Mouse (Mus musculus): ENCODE results near the gene Dnm3. TPM values are rescaled to one million over a fixed set of nuclear protein-coding genes. Genes with fewer than 3 reads are reported as not detected.
A peak's percentile ranks its signal among the peaks of the same experiment; 100 is the strongest.

The Dnm3 gene
- total RNA-seq, 2 experiments from 2014 or later, result 101 to 106 TPM

DNA sequence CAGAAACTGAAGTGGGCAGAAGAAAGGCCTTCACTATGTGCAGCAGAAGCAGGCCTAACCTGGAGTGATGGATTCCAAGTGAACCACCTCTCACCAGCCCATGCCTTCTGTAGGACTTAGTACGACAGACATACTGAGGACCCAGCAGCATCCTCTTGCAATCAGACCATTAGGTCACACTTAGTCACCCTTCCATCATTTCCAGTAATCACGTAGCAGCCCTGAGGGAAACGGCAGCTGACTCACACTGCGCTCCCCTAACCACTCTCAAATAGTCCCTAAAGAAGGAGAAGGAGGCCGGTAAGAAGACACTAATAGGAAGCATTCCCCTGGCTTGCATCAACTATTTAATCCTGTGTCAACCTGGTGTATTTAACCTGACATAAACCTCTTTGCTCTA, 262.1 kb downstream of the Dnm3 start:
- no peak for DNase-seq (ENCODE audit: low spot score in 2 of 2)

DNA sequence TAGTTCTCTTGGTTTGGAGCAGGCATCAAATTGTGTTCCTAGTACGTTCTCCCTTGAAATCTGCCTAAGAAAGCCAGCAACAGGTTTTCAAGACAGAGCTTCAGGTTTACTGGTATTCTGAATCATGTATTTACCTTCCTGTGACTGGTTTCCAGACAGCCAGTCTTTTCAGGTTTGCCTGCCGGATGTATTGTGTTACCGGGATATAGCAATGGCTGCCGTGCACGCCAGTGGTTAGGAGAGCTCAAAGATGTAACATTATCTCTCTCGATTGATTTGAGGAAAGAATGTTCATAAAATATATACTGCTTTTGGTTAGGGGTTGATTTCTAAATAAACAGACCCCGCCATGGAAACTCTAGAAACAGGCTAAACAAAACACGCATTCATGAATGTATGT, 264.8 kb downstream of the Dnm3 start:
- DNase-seq (ENCODE audit: low spot score in 2 of 2), result no peak

DNA sequence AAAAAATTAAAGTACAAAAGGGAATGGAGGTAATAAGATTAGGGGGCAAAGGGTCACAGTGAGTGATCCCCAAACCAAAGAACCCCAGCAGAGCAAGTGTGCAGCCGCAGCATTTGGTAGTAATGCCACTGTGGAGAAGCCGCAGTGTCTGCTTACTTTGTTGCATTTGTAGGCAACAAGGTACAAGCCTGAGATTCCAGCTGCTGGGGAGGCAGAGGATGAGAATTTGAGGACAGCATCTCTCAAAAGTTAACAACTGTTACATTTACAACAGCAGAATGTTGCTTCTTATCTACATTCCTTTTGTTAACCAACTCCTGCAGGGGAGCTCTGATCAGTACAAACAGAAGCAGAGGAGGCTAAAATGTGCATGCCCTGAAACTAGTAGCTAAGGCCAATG, 267.3 kb downstream of the Dnm3 start:
- DNase-seq (ENCODE audit: low spot score in 2 of 2), result no peak

DNA sequence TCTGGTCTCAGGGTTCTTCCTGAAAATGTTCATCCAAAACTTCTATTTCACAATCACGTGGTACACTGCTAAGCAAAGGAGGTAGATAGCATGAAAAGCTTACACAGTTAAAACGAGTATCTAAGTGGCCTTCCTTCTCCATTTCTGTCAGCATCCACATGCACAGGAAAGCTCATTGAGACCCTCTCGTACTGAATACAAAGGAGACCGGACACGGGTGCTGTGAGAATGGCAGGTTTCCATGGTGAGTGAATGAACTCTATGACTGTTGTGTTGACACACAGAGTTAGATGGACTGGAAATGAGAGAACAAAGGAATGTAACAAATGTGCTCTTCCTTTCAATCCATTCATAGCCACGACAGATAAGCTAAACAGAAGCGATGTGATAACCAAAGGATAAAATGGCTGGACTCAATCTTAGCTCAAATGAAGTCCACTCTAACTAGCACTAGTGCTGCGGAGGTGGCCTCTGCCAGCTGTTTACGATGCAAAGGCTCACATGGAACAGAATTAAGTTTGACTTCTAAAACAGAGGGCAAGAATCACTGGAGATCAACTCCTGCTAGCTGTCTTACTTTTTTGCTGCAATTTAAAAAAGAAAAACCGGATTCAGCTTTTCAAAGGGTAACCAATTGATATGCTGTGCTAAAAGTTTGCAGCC, 268.2 kb downstream of the Dnm3 start:
- DNase-seq (ENCODE audit: low spot score in 2 of 2), result no peak

DNA sequence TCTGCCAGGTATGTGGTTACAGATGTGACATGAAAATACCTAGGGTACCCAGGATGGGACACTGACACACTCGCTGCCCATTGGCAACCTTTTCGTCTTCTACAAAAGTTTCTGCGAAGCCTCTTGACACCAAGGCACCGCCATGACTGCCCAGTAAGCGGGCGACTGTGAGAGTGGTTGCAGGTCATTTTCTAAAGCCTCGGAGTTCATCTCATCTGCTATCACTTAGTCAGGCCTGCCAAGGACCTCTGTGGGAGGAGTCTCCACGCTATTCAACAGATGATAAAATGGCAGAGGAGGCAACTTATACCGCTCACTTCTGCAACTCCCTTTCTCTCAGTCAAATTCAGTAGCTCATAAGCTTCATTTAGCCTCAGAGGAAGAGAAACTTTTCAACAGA, 268.8 kb downstream of the Dnm3 start:
- DNase-seq (ENCODE audit: low spot score in 2 of 2), result no peak

DNA sequence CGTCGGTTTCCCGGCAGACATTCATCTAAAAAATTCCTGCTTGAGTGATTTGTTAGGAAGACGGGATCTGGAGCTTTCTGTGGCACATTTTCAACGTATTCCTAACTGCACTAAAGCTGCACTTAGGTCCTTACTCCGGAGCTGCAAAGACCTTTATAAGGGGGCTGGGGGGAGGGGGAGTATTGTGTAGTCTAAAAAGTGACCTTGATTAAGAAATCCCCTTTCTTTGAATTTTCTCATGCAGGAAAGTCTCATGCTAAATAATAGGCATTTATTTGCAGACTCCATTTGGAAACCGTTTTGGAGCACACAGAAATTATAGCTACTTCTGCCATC, 270.2 kb downstream of the Dnm3 start:
- DNase-seq (ENCODE audit: low spot score in 2 of 2), result no peak

DNA sequence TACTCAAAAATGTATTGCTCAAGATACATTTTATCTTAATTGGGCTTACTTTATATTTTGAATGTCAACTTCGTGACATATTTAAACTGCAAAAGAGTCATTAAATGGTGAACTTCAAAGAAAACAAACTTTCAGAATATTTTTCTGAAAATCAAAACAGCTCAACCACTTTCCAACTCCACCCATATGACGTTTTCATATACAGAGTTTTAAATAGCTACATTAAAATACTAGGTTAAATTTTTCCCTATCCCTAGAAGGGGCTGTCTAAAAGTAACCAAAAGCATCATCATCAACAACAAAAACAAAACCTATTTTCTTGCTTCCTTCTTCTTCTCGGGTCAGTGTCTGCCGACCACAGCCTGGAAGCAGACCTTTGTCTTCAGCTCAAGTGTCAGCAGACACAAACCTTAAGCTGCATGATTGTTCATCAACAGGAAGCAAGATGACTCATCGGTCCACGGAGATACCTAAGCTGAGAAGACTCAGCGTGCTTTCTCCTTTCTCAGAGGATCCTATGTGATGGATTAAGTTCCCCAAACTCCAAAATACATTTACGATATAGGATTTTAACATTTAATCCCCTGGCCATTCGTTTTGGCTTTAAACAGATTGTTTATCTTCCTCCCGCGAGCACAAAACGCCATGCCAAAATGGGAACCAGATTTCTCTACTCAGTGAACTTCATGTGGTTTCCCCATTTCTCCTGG, 270.7 kb downstream of the Dnm3 start:
- no peak for DNase-seq (ENCODE audit: low spot score in 2 of 2)

DNA sequence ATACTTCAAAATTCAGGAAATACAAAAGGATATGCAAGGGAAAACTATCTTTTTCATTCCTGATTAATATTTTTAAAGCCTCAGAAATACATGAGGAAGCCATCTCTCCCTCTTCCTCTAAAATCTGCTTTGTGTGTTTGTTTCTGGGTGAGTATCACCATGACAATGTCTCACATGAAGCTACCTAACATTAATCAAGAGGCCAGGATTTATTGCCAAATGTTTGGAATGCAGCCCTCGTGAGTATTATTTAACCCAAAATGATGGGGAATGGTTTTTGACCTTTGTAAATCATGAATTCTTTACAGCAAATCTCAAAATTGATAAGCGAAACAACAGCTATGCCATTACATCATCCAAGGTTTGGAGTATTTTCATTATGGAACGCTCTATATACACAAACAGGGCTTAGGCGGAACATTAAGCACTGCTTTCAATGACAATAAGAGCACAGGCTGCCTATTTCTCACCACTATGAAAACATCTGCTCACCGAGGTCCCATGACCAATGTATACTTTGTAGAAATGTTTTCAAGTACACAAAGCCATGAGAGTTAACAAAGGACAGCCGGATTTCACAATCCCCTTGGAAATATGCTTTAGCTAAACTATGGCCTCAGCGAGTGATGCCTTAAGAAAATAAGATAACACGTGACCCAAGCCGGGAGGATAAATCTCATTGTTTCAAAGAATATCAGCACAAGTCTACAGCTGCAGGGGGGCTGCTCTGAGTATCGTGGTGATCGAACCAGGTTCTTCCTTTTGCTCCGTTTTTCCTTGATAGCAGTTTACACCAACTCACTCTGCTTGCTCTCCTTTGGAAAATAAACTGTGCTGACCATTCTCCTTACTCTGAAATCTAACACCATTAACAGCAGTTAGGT, 275.1 kb downstream of the Dnm3 start:
- DNase-seq (ENCODE audit: low spot score in 2 of 2), result no peak

DNA sequence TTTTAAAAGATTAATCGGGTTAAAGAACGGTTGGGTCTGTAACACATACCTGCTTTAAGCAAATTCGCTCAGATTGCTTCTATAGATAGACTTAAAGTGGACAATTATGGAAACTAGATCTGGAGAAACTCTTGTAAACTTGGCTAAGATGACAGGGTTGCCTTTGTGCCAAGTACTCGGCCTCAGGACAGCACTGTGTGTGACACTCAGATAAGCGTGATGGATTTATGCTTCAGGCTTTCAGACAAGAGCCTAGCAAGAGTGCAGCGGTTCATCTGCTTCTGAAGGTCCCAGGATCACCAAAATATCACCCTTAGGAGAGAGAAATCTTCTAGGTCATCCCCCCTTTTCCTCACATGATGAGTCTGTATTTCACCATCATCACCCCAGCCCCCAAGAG, 277.4 kb downstream of the Dnm3 start:
- no peak for DNase-seq (ENCODE audit: low spot score in 2 of 2)

DNA sequence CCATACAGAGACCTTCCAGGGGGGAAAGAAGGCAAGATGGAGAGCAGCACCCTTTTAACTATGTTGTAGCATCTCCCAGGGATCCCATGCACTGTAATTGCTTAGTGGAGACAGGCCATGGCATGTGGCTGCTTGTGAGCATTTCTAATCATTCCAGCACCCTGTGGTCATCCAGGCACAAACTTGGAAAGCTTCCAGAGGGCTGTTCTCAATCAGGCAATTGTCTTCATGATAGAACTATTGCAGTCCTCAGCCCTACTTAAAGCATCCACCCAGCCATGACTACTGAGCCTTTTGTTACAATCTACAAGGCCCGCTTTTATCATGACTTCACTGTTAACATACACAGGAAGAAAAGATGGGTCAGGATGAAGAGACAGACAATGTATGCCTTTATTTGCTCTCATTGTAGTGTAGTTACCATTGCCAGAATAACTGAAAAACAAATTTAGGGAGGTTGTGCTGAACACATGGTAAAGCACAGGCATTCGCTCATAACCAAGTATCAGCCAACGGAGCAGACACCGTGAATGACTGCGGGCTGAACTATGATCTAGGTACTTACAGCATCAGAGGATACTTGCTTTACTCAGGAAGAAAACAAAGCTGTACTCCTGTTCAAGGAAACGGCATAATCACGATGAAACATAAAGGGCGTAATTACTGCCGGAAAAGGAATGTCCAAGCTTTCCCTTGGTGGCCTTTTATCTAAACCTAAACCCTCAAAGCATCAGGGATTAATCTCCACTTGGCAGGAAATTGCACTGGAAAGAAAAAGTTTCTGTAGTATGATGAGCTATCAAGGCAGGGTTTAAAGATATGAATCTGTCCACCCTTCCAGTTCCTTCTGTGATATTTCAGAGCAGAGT, 280.8 kb downstream of the Dnm3 start:
- peak in 1 of 2 experiments; percentile 17 for DNase-seq (ENCODE audit: low spot score in 2 of 2)

DNA sequence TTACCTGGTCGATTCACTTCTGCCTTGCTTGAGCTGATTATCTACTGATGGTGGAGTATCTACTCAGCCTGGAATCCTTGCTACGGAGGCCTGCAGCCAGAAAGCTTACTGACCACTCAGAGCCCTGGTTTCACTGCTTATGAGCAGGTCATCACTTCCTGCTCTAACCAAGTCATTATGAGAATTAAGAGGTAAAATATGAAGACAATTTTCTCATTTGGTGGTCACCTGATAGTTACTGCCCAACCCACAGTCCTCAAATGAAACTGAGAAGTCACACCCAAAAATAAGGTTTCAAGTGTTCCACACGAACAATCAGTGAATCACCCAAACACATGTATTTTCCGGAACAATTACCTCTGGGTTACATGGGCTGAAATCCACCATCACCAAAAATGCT, 289.1 kb downstream of the Dnm3 start:
- no peak for DNase-seq (ENCODE audit: low spot score in 2 of 2)

DNA sequence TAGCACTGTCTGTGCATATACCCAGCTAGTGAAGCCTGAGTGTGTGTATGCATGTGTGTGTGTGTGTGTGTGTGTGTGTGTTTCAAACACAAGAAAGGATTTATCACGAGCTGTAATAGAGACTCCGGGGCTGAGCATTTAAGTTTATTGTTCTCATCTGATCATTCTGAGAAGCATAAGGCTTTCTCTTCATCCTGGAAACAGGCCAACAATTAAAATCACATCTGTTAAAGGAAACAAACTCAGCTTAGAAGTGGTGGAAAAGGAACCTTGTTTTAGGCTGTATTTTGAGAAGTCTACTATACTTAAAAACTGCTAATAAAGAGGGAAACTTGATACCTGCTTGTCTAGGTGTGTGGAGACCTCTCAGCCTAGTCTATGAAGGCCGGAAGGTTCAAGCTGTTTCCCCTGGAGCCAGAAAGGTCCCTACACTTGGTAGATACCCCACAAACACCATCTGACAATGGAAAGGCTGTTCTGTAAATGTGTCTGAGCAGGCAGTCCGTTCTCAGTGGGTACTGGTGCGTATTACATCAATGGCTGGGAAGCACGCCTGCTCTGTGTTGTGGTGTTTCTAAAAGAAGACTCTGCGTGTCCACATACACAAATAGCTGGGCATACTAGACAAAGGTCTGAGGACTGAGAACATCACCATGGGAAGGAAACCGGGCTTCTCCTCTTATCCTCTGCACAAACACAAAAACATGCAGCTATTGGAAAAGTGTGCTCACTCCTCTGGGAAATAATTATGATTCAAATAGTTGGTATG, 290.3 kb downstream of the Dnm3 start:
- no peak for DNase-seq (ENCODE audit: low spot score in 2 of 2)

DNA sequence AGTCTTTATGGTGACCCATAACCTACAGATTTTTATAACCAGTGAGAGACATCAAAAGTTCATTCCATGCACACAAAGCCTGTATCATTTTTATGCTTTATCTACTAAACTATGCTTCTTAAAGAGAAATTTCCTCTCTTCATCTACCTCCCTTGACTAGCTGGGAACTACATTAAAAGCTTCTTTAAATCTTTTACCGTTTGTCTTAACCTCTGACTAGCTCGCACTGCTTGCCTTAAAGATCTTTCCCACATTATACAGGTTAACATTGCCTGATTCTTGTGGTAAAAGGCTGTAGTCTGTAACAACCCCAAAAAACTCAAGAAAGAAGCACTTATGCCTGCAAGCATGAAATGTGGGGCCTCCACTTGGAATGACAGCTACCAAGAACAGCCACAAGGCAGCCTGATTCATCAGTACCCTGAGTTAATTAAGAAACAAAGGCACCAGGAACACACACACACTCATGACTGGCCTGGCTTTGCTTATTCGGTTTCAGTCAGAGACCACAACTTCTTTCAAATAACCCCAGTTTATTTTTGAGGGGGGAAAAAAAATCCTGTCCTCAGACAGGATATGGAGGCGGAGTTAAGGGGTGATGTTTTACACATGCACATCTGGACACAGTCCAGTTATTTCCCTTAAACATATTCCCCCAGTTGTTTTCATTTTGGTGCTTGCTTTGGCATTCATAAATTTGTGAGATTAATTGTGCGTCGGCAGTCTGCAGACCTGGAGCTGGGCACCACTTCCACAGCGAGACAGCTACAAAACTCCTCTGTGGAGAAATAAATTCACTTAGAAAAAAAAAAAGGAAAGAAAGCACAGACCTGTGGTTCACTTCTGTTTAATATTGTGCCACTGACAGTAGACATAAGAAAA, 291.1 kb downstream of the Dnm3 start:
- DNase-seq (ENCODE audit: low spot score in 2 of 2), result no peak

DNA sequence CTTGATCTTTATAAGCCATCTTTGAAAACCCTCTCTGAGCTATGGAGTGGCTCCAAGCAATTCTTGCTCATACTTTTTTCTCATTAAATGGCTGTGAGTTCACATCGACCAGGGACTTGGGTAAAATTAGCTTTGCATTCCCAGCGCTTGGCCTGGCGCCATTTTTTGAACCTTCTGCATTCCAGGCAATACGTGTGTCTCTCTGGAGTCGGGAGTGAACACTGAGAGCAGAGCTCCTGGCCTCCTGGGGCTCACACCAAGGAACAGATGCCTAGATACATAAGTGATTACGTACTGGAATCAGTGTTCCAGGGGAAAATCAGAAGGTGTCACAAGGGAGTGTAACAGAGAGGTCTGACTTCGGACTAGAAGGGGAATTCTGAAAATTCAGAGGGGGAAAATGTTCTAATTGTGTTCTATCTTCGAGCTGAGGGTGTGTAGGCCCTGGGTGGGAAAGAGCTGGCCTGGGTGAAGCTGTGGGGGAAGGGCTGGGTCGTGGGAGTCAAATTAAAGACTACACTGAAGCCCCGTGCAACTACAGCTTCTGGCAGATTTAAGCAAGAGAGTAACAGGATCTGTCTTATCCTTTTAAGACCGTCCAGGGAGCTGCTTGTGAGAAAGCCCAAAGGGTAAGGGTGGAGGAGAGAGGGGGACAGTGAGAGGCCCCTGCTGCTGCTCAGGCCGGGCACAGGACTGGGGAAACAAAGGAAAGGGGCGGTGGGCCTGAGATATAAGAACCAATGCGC, 293.7 kb downstream of the Dnm3 start:
- no peak for DNase-seq (ENCODE audit: low spot score in 2 of 2)

DNA sequence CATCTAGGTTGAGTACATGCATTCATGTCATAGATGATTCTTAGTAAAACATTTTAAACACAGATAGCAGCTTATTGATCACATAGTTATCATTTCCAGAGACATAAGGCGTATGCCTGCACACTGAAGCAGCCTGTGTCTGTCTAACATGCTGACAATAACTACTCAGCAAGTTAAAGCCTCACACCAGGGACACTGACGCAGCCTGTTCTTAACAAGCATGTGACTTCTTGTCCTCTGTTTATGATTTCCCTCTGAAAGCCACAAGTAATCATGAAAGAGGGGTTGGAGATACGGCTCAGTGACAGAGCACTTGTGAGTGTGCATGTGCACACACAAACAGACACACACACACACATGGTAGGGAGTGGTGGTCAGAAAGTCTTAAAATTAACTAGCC, 294.4 kb downstream of the Dnm3 start:
- DNase-seq (ENCODE audit: low spot score in 2 of 2), result no peak

DNA sequence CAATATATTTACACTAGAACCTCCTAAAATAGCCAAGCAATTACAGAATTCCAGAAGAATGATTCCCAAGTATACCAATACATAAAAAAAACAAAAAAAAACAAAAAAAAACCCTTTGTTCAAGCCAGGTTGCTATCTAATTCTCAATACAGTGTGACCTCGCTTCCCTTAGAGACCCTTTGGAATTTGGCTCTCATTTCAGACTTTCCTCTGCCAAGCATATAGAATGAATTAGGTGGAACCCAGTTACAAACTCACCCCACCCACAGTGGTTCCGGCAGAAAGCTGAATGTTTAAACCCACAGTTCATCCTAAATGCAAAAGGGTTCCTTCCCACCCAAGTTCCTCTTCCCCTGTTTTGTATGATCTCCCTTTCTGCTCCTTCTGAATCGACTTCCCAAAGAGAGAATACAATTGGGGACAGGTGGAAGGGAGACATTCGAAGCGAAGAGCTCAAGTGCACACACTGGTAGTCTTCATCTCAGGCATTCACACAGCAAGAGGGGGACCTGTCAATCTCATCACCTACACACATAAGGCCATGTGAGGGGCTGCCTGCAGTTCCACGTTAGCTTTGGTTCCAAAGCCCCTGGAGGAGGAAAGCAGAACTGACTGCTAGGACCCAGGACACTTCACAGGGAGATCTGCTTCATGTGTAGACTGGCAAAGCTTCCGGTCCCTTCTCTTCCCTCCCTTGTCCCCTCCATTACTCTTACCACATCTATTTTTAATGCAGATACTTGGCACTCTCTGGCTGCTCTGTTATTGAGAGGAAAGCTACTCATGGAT, 296.5 kb downstream of the Dnm3 start:
- no peak for DNase-seq (ENCODE audit: low spot score in 2 of 2)

DNA sequence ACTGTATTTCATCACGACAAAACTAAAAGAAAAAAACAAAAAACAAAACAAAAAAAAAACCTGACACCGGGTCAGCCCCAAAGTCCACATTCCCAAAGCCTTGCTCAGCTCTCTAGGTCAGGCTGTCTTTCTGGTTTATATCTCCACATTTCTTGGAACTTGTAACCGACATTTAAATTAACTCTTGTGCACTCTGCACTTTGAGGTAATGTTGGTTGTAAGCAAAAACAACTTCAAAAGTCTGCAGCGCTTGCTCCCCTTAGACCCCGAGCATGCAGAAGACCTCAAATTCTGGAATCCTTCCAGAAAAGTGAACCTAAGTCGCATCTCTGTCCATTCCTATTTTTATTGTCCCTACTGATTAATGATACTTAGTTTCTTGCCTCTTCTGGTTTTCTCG, 297.4 kb downstream of the Dnm3 start:
- DNase-seq (ENCODE audit: low spot score in 2 of 2), result no peak

DNA sequence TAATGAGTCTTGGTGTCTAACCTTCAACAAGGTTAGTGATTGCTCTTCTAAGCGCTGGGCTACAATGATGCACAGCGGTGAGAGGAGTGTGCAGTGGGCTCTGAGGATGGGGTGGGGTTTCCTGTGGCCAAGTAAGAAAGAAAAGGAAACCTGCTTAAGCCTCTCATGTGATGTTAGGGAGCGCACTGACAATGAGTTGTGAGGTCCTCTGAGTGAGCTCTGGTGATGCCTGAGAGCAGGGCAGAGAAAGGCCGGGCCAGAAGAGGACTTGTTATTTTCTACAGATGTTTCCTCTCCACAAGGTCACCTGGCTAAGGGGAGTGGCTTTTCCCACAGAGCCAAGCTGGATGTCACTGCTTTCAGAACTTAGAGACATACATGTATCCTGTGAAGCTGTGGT, 298.4 kb downstream of the Dnm3 start:
- no peak for DNase-seq (ENCODE audit: low spot score in 2 of 2)

Data from left cerebral cortex, adult 18-20 months (tissue).